Mouse (Mus musculus) layer of hippocampus, adult 2 months (tissue): ENCODE results near the gene Npy4r. TPM values are rescaled to one million over a fixed set of nuclear protein-coding genes. Genes with fewer than 3 reads are reported as not detected.
A peak's percentile ranks its signal among the peaks of the same experiment; 100 is the strongest.

Experiments used
- DNase-seq, 2 experiments: peaks; one replicate each; pipeline ENCODE4 v3.0.0; 2022; ENCODE audit warnings: low spot score in 2 of 2
- H3K27ac ChIP-seq: fragments of 200-600 bp; 2 replicates; pipeline ENCODE4 v1.8.1; 2022
- H3K4me3 ChIP-seq: fragments of 200-600 bp; 2 replicates; pipeline ENCODE4 v1.8.1; 2022; ENCODE audit warnings: mild to moderate bottlenecking
- CTCF ChIP-seq: fragments of 200-600 bp; conservative IDR thresholded peaks from 2 replicates; pipeline ENCODE4 v1.8.1; 2022; ENCODE audit warnings: antibody characterized with exemption, mild to moderate bottlenecking, moderate library complexity
- total RNA-seq, 2 experiments: library from RNA; stranded (reverse); gene quantifications; 2 replicates each; pipeline ENCODE4 v1.2.3; 2021

Gene Npy4r
- total RNA-seq, 2 experiments from 2014 or later, result not detected

DNA sequence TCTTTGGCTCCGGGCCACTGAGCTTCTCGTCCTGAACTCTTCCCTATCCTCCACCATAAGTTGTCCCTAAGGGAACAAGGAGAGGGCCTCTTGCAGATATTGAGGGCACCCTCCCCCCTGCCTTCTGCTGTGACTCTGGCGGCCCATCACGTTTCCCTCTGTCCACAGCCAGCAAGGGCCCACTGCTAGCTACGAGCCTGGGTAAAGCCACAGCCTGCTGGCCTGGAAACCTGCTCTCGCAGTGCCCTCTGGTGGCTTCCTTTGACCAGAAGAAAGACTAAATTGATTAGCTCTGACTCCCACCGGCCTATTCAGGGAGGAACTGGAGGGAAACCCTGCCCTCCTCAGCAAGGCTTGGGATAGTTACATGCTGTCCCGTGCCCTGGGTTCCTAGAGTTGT, 47.4 kb downstream of the Npy4r start:
- Histone ChIP-seq H3K4me3 (no peak overlapping the region), H3K27ac (no peak overlapping the region)
- peak; percentile 78 for TF ChIP-seq CTCF
- DNase-seq, result peak; percentile 8 to 51

DNA sequence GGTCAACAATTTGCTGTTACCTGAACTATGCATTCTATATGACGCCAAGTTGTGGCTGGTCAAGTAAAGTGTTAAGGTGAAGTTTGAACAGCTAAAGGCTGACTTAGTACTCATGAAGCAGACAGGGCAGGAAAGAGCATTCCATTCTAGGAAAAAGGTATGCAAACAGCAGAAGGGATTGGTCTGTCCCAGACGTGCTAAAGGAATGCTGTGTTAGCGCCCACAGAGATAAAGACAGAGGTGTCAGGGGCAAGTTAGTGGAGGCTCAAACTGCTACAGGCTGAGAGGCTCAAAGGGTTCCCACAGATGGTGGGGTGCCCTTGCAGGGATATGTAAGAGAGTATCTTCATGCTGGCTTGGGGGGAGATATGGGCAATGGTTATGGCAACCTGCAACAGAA, 48.4 kb downstream of the Npy4r start:
- no peak overlapping the region for H3K4me3 ChIP-seq
- H3K27ac ChIP-seq, result no peak overlapping the region
- no peak for TF ChIP-seq CTCF
- no peak for DNase-seq

DNA sequence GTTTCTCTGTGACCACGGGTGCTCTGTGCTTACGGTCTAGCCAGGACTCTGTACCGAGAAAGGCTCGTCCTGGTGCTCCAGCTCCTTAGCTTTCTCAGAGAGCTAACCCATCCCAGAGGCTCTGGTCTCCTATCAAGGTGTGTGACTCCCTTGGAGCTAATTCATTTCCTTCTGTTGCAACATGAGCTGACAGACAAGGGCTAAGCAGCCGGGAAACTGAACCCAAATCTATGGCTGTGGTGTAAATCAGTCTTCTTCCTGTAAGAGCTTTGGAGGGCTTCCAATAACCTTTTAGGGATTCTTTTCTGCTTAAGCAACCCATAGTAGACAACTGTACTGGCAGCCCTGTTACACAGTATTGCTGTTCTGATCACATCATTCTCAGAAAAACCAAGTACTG, 49.7 kb downstream of the Npy4r start, which contains the start of gene A630023A22Rik:
Gene A630023A22Rik, minus strand, starts transcription at position 154 of the 400 bp plus-strand sequence.
- DNase-seq, result no peak

DNA sequence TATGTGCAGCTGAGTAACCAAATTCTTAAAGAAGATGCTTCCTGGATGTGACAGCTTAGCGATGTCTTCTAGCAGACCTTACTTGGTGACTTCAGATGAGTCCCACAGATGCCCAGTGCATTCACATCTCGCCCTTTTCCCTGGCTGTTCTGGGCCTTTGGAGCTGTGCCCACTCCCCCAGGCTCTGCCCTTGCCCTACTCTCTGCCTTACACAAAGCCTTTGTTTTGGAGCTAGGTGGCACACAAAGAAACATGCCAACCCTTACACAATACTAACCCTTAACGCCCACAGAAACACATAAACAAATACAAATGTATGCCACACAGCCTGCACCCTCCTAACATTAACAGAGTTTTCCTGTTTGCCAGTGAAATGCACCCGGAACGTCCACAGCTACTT, 56.1 kb downstream of the Npy4r start:
- Histone ChIP-seq H3K4me3 (no peak overlapping the region), H3K27ac (no peak overlapping the region)
- no peak for DNase-seq
- no peak for TF ChIP-seq CTCF

More for the DNA sequence above, 49.7 kb downstream of the Npy4r start, which contains the start of gene A630023A22Rik:
- Histone ChIP-seq H3K27ac (no peak within 1 kb of the TSS), H3K4me3 (no peak within 1 kb of the TSS)
- TF ChIP-seq CTCF, result no peak

Other genes starting within 250 kb of the Npy4r start
- 1 to 10 TPM; 5.4 to 5.5 TPM for gene Gdf10, start 228.9 kb downstream of the Npy4r start, total RNA-seq
- not detected for gene Gdf2, start 211.4 kb downstream of the Npy4r start, total RNA-seq
- gene Rbp3, start 198.5 kb downstream of the Npy4r start, total RNA-seq, result not detected
- gene Zfp488, start 173.7 kb downstream of the Npy4r start, total RNA-seq, result 1 to 10 TPM; 4.3 to 5.0 TPM
- gene Gm30083, start 137.3 kb downstream of the Npy4r start, total RNA-seq, result not detected
- not detected for gene Gm5460, start 135.7 kb downstream of the Npy4r start, total RNA-seq
- gene Antxrl, start 99.8 kb downstream of the Npy4r start, total RNA-seq, result not detected
- gene Anxa8, start 66.5 kb downstream of the Npy4r start, total RNA-seq, result under 1 TPM; 0.47 to 0.61 TPM
- not detected for gene A630023A22Rik, start 49.7 kb downstream of the Npy4r start, total RNA-seq
- gene Gprin2, start 49.2 kb upstream of the Npy4r start, total RNA-seq, result 1 to 10 TPM; 1.3 to 2.6 TPM
- gene Syt15, start 67.1 kb upstream of the Npy4r start, total RNA-seq, result under 1 TPM; 0.46 to 0.52 TPM
- gene Shld2, start 158.0 kb upstream of the Npy4r start, total RNA-seq, result 10 to 100 TPM; 13.0 to 15.5 TPM
- gene Glud1, start 158.2 kb upstream of the Npy4r start, total RNA-seq, result 100 to 1,000 TPM; 316 to 317 TPM
- not detected for gene Fam25c, start 202.9 kb upstream of the Npy4r start, total RNA-seq
- 1 to 10 TPM; 4.8 to 6.7 TPM for gene Sncg, start 222.3 kb upstream of the Npy4r start, total RNA-seq
- 1 to 10 TPM; 3.9 to 4.0 TPM for gene Mmrn2, start 223.0 kb upstream of the Npy4r start, total RNA-seq